Mouse (Mus musculus) MEL (cell line): ENCODE results near the gene Btn2a2. TPM values are rescaled to one million over a fixed set of nuclear protein-coding genes. Genes with fewer than 3 reads are reported as not detected.
A peak's percentile ranks its signal among the peaks of the same experiment; 100 is the strongest.

ENCODE experiments used
- DNase-seq: peaks from one replicate; pipeline ENCODE4 v3.0.0; 2011; ENCODE audit warnings: low read depth, low spot score
- H3K27ac ChIP-seq: 2 replicates; pipeline ENCODE4 v1.5.1; 2012; ENCODE audit warnings: low read depth, mild to moderate bottlenecking, control low read depth, low read length, moderate library complexity; ENCODE audit not compliant: control insufficient read depth
- H3K27me3 ChIP-seq, 2 experiments: fragments of 150-350 bp in 1 of 2; sonication (generic) in 1 of 2; 2 replicates each; pipeline ENCODE4 v1.6.1; 2012; ENCODE audit warnings: low read length in 2 of 2, mild to moderate bottlenecking in 2 of 2, improper control_type of control experiment in 1 of 2, moderate library complexity in 1 of 2; ENCODE audit not compliant: insufficient read depth in 2 of 2, control insufficient read depth in 1 of 2
- H3K36me3 ChIP-seq, 2 experiments: 2 replicates each; pipeline ENCODE4 v1.6.1; 2012 to 2014; ENCODE audit warnings: low read length in 2 of 2, improper control_type of control experiment in 1 of 2, inconsistent platforms in 1 of 2, mild to moderate bottlenecking in 1 of 2; ENCODE audit not compliant: insufficient read depth in 2 of 2, control insufficient read depth in 1 of 2
- H3K4me1 ChIP-seq, 2 experiments: fragments of 150-350 bp in 1 of 2; sonication (generic) in 1 of 2; 2 replicates each; pipeline ENCODE4 v1.6.1; 2012; ENCODE audit warnings: low read length in 2 of 2, improper control_type of control experiment in 1 of 2, mild to moderate bottlenecking in 1 of 2; ENCODE audit not compliant: insufficient read depth in 2 of 2, control insufficient read depth in 1 of 2
- H3K4me3 ChIP-seq, 2 experiments: fragments of 150-350 bp in 1 of 2; sonication (generic) in 1 of 2; 2 replicates each; pipeline ENCODE4 v1.5.1; 2012; ENCODE audit warnings: low read depth in 2 of 2, low read length in 2 of 2, mild to moderate bottlenecking in 2 of 2, moderate library complexity in 2 of 2, control low read depth in 1 of 2, improper control_type of control experiment in 1 of 2; ENCODE audit not compliant: control insufficient read depth in 1 of 2, insufficient read depth in 1 of 2
- H3K79me2 ChIP-seq: 2 replicates; pipeline ENCODE4 v1.6.1; 2012; ENCODE audit warnings: mild to moderate bottlenecking, low read length, moderate library complexity; ENCODE audit not compliant: control insufficient read depth, poor library complexity, insufficient read depth
- H3K9ac ChIP-seq: 2 replicates; pipeline ENCODE4 v1.6.1; 2012; ENCODE audit warnings: low read depth, mild to moderate bottlenecking, control low read depth, low read length, moderate library complexity; ENCODE audit not compliant: control insufficient read depth, poor library complexity, severe bottlenecking
- H3K9me3 ChIP-seq: fragments of 150-350 bp; sonication (generic); replicated peaks from 2 replicates; pipeline ENCODE4 v1.6.1; 2012; ENCODE audit warnings: mild to moderate bottlenecking, low read length, improper control_type of control experiment, moderate library complexity; ENCODE audit not compliant: insufficient read depth
- GATA1 ChIP-seq: IDR thresholded peaks from 2 replicates; pipeline ENCODE4 v1.6.1; 2011; ENCODE audit warnings: low read depth, low read length, improper control_type of control experiment
- MAZ ChIP-seq: IDR thresholded peaks from 2 replicates; pipeline ENCODE4 v1.6.1; 2012; ENCODE audit warnings: low read depth, mild to moderate bottlenecking, inconsistent platforms, low read length, improper control_type of control experiment
- RAD21 ChIP-seq: IDR thresholded peaks from 2 replicates; pipeline ENCODE4 v1.6.1; 2011; ENCODE audit warnings: mild to moderate bottlenecking, low read depth, low read length, improper control_type of control experiment
- TBP ChIP-seq: IDR thresholded peaks from 2 replicates; pipeline ENCODE4 v1.8.0; 2011; ENCODE audit warnings: low read depth, low read length, improper control_type of control experiment
- TCF12 ChIP-seq: IDR thresholded peaks from 2 replicates; pipeline ENCODE4 v1.6.1; 2014; ENCODE audit warnings: low read depth, mild to moderate bottlenecking, inconsistent platforms, low read length, improper control_type of control experiment, moderate library complexity
- USF2 ChIP-seq, 2 experiments: IDR thresholded peaks; 2 replicates each; pipeline ENCODE4 v1.6.1; 2011 to 2012; ENCODE audit warnings: improper control_type of control experiment in 2 of 2, low read length in 2 of 2, borderline replicate concordance in 1 of 2, inconsistent platforms in 1 of 2, low read depth in 1 of 2, mild to moderate bottlenecking in 1 of 2; ENCODE audit not compliant: insufficient read depth in 1 of 2
- ZC3H11A ChIP-seq: IDR thresholded peaks from 2 replicates; pipeline ENCODE4 v1.6.1; 2012; ENCODE audit warnings: low read depth, mild to moderate bottlenecking, inconsistent platforms, low read length, improper control_type of control experiment
- polyA plus RNA-seq, 2 experiments: library from polyadenylated mRNA; stranded (reverse) in 1 of 2; unstranded in 1 of 2; fragments of >175 nt in 1 of 2; fragments of >200 nt in 1 of 2; gene quantifications; 2 replicates each; pipeline versions ENCODE4 v1.2.1 to v1.2.4; 2012; ENCODE audit warnings: low replicate concordance in 2 of 2, low read depth in 1 of 2; ENCODE audit not compliant: insufficient read length in 2 of 2, insufficient read depth in 1 of 2, missing spikeins in 1 of 2
- total RNA-seq: library from RNA; depleted of rRNA; stranded (reverse); fragments of 300-350 nt; gene quantifications from 2 replicates; pipeline ENCODE4 v1.2.3, GENCODE M21; 2012; rRNA removed

The Btn2a2 gene
- total and polyA plus RNA-seq, 3 experiments: not detected

DNA sequence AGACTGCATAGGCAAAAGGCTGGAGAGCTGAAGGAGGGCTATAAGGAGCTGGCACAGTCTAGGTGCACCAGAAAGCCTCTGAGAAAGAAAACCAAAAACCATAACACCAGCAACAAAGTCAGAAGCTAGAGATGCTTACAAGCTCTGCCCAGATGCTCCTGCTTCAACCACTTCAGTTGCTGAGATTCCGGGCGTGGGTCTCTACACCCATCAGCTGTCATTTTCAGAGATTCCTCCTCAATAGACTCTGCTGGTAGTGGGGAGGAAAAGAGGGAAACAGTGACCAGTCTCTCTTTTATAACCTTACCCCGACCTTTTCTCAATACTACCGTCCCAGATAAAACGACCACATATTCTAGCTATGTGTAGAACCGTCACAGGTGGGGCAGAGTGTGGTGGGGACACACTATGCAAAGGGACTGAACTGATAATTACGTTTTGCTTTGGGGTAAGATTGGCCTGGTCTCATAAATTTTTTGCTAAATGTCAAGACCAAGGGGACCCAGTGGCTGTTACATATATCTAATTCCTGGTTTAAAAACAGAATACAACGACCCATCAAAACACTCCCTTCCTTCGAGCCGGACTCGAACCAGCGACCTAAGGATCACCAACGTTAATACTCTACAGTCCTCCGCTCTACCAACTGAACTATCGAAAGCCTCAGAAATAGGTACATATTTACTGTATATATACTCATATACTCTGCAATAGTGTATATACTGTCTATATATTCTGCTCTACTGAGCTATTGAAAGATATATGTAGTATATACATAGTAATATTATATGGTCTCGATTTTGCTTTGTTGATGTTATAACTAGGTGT lies 60.3 kb downstream of the Btn2a2 start:
- Histone ChIP-seq H3K4me1 (no peaks in the 10 kb centered on the region; a peak in 2 of 4 replicates), H3K36me3 (peaks cover 0 to 4% of the 10 kb centered on the region in 2 experiments; a peak in 1 of 4 replicates), H3K9me3 (no peaks in the 10 kb centered on the region), H3K4me3 (peak overlapping the region; percentile 42 to 58), H3K79me2 (peaks cover 3% of the 10 kb centered on the region), H3K27me3 (no peaks in the 10 kb centered on the region), H3K9ac (peak overlapping the region; percentile 37), H3K27ac (no peak overlapping the region)
- TF ChIP-seq MAZ: no peak
- no peak for TF ChIP-seq RAD21
- TF ChIP-seq ZC3H11A: no peak
- peak; percentile 99 for TF ChIP-seq TBP
- TF ChIP-seq TCF12: no peak
- no peak for TF ChIP-seq USF2 (IDR thresholded peaks at IDR 0.05; ENCODE audit: borderline replicate concordance in 1 of 2, insufficient read depth in 1 of 2, low read depth in 1 of 2, low read length in 2 of 2)
- TF ChIP-seq GATA1: peak; percentile 44; the same call in 1 of the 2 replicates
- DNase-seq: peak; percentile 89

Other genes with a start within 250 kb of the Btn2a2 start
- gene Vmn1r223, start 241.7 kb downstream of the Btn2a2 start, total RNA-seq: not detected in 2 replicates
- not detected for gene Vmn1r223, start 241.7 kb downstream of the Btn2a2 start, polyA plus RNA-seq
- gene Zfp322a, start 119.6 kb downstream of the Btn2a2 start, total RNA-seq: 7.0 and 8.4 TPM in 2 replicates
- gene Zfp322a, start 119.6 kb downstream of the Btn2a2 start, polyA plus RNA-seq: 1 to 10 TPM in 1 of 2 experiments, not detected in 1; 5.7 TPM
- gene Abt1, start 65.0 kb downstream of the Btn2a2 start, total RNA-seq: 12.5 and 16.2 TPM in 2 replicates
- gene Abt1, start 65.0 kb downstream of the Btn2a2 start, polyA plus RNA-seq: 10 to 100 TPM in 1 of 2 experiments, not detected in 1; 14.2 TPM
- 0.07 TPM in 1 of 2 replicates, not detected in the other for gene Btn1a1, start 23.0 kb downstream of the Btn2a2 start, total RNA-seq
- gene Btn1a1, start 23.0 kb downstream of the Btn2a2 start, polyA plus RNA-seq: under 1 TPM in 1 of 2 experiments, not detected in 1; 0.25 TPM
- gene Hist1h4h, start 42.2 kb upstream of the Btn2a2 start, total RNA-seq: 5,750 and 5,753 TPM in 2 replicates
- 1 to 10 TPM in 1 of 2 experiments, not detected in 1; 9.9 TPM for gene Hist1h4h, start 42.2 kb upstream of the Btn2a2 start, polyA plus RNA-seq
- 939 and 1,000 TPM in 2 replicates for gene Hist1h2af, start 45.0 kb upstream of the Btn2a2 start, total RNA-seq
- gene Hist1h2af, start 45.0 kb upstream of the Btn2a2 start, polyA plus RNA-seq: 10 to 100 TPM in 1 of 2 experiments, not detected in 1; 64.3 TPM
- gene Hist1h3g, start 46.6 kb upstream of the Btn2a2 start, total RNA-seq: 441 and 728 TPM in 2 replicates
- gene Hist1h3g, start 46.6 kb upstream of the Btn2a2 start, polyA plus RNA-seq: 1 to 10 TPM in 1 of 2 experiments, not detected in 1; 5.2 TPM
- 275 and 350 TPM in 2 replicates for gene Hist1h2bh, start 54.5 kb upstream of the Btn2a2 start, total RNA-seq
- under 1 TPM in 1 of 2 experiments, not detected in 1; 0.70 TPM for gene Hist1h2bh, start 54.5 kb upstream of the Btn2a2 start, polyA plus RNA-seq
- gene Hist1h3f, start 55.2 kb upstream of the Btn2a2 start, total RNA-seq: 541 and 709 TPM in 2 replicates
- gene Hist1h3f, start 55.2 kb upstream of the Btn2a2 start, polyA plus RNA-seq: 1 to 10 TPM in 1 of 2 experiments, not detected in 1; 1.2 TPM
- gene Hist1h4f, start 62.8 kb upstream of the Btn2a2 start, total RNA-seq: 3,786 and 4,217 TPM in 2 replicates
- gene Hist1h4f, start 62.8 kb upstream of the Btn2a2 start, polyA plus RNA-seq: 10 to 100 TPM in 1 of 2 experiments, not detected in 1; 14.4 TPM
- gene Hist1h1d, start 64.4 kb upstream of the Btn2a2 start, total RNA-seq: 115 and 134 TPM in 2 replicates
- under 1 TPM in 1 of 2 experiments, not detected in 1; 0.24 TPM for gene Hist1h1d, start 64.4 kb upstream of the Btn2a2 start, polyA plus RNA-seq
- gene Hist1h3e, start 73.5 kb upstream of the Btn2a2 start, total RNA-seq: 1,049 and 1,400 TPM in 2 replicates
- gene Hist1h3e, start 73.5 kb upstream of the Btn2a2 start, polyA plus RNA-seq: 1 to 10 TPM in 1 of 2 experiments, not detected in 1; 4.5 TPM
- gene Hist1h2ae, start 82.4 kb upstream of the Btn2a2 start, total RNA-seq: 560 and 662 TPM in 2 replicates
- 1 to 10 TPM in 1 of 2 experiments, not detected in 1; 3.3 TPM for gene Hist1h2ae, start 82.4 kb upstream of the Btn2a2 start, polyA plus RNA-seq
- gene Hist1h2bg, start 82.5 kb upstream of the Btn2a2 start, total RNA-seq: 2,580 and 3,348 TPM in 2 replicates
- gene Hist1h2bg, start 82.5 kb upstream of the Btn2a2 start, polyA plus RNA-seq: 10 to 100 TPM in 1 of 2 experiments, not detected in 1; 14.7 TPM
- gene Hist1h2bf, start 85.3 kb upstream of the Btn2a2 start, total RNA-seq: 1,093 and 1,255 TPM in 2 replicates
- gene Hist1h2bf, start 85.3 kb upstream of the Btn2a2 start, polyA plus RNA-seq: 1 to 10 TPM in 1 of 2 experiments, not detected in 1; 2.2 TPM
- 924 and 1,082 TPM in 2 replicates for gene Hist1h2ad, start 85.5 kb upstream of the Btn2a2 start, total RNA-seq
- gene Hist1h2ad, start 85.5 kb upstream of the Btn2a2 start, polyA plus RNA-seq: under 1 TPM in 1 of 2 experiments, not detected in 1; 0.14 TPM
- 150 and 212 TPM in 2 replicates for gene Hist1h3d, start 86.9 kb upstream of the Btn2a2 start, total RNA-seq
- gene Hist1h3d, start 86.9 kb upstream of the Btn2a2 start, polyA plus RNA-seq: 1 to 10 TPM in 1 of 2 experiments, not detected in 1; 1.4 TPM
- gene Hist1h4d, start 92.7 kb upstream of the Btn2a2 start, total RNA-seq: 1,889 and 1,922 TPM in 2 replicates
- 10 to 100 TPM in 1 of 2 experiments, not detected in 1; 11.7 TPM for gene Hist1h4d, start 92.7 kb upstream of the Btn2a2 start, polyA plus RNA-seq
- 237 and 340 TPM in 2 replicates for gene Hist1h2be, start 132.3 kb upstream of the Btn2a2 start, total RNA-seq
- gene Hist1h2be, start 132.3 kb upstream of the Btn2a2 start, polyA plus RNA-seq: under 1 TPM in 1 of 2 experiments, not detected in 1; 0.49 TPM
- 268 and 340 TPM in 2 replicates for gene Hist1h1e, start 133.7 kb upstream of the Btn2a2 start, total RNA-seq
- gene Hist1h1e, start 133.7 kb upstream of the Btn2a2 start, polyA plus RNA-seq: 1 to 10 TPM in 1 of 2 experiments, not detected in 1; 1.6 TPM
- 123 and 153 TPM in 2 replicates for gene Hist1h2ac, start 195.1 kb upstream of the Btn2a2 start, total RNA-seq
- under 1 TPM in 1 of 2 experiments, not detected in 1; 0.15 TPM for gene Hist1h2ac, start 195.1 kb upstream of the Btn2a2 start, polyA plus RNA-seq
- gene Hist1h2bc, start 195.3 kb upstream of the Btn2a2 start, total RNA-seq: 694 and 982 TPM in 2 replicates
- gene Hist1h2bc, start 195.3 kb upstream of the Btn2a2 start, polyA plus RNA-seq: 1 to 10 TPM in 1 of 2 experiments, not detected in 1; 3.1 TPM
- 2.7 and 6.3 TPM in 2 replicates for gene Hist1h1t, start 207.0 kb upstream of the Btn2a2 start, total RNA-seq
- not detected for gene Hist1h1t, start 207.0 kb upstream of the Btn2a2 start, polyA plus RNA-seq
- gene Hist1h4c, start 209.6 kb upstream of the Btn2a2 start, total RNA-seq: 1,967 and 2,008 TPM in 2 replicates
- gene Hist1h4c, start 209.6 kb upstream of the Btn2a2 start, polyA plus RNA-seq: 1 to 10 TPM in 1 of 2 experiments, not detected in 1; 4.1 TPM
- not detected in 2 replicates for gene Hfe, start 222.0 kb upstream of the Btn2a2 start, total RNA-seq
- not detected for gene Hfe, start 222.0 kb upstream of the Btn2a2 start, polyA plus RNA-seq
- gene Hist1h1c, start 250.0 kb upstream of the Btn2a2 start, total RNA-seq: 348 and 479 TPM in 2 replicates
- 1 to 10 TPM in 1 of 2 experiments, not detected in 1; 3.8 TPM for gene Hist1h1c, start 250.0 kb upstream of the Btn2a2 start, polyA plus RNA-seq